Mouse (Mus musculus): Measurements from ENCODE around the gene Vmn1r220. TPM values are rescaled to one million over a fixed set of nuclear protein-coding genes. Genes with fewer than 3 reads are reported as not detected.
"Not testable (repeated sequence)": the region's sequence is repeated elsewhere in the genome, so short reads cannot be mapped to it uniquely, and the experiment has no call there.

Vmn1r220 gene
- not detected in 2 replicates for total RNA-seq (2012; rRNA removed)

GRCm38 (mm10) chr13:23187875-23188274 is at the start of gene Vmn1r220:
TSS of gene Vmn1r220 (minus strand) at chr13:23187975.
- Histone ChIP-seq H3K4me3 (ENCODE audit: insufficient read depth in 1 of 2, low read depth in 1 of 2, low read length in 2 of 2, poor library complexity in 1 of 2, severe bottlenecking in 1 of 2) (no peak within 1 kb of the TSS), H3K4me1 (ENCODE audit: control insufficient read depth in 2 of 2, insufficient read depth in 2 of 2, low read length in 2 of 2, poor library complexity in 1 of 2) (no peaks in the 10 kb centered on the region), H3K9ac (ENCODE audit: insufficient read depth, low read depth, low read length, poor library complexity, severe bottlenecking) (no peak within 1 kb of the TSS), H3K9me3 (ENCODE audit: control insufficient read depth, insufficient read depth, low read depth, low read length) (no peaks in the 10 kb centered on the region), H3K36me3 (ENCODE audit: control insufficient read depth, insufficient read depth, low read length, poor library complexity, severe bottlenecking) (no peaks in the 10 kb centered on the region), H3K27ac (ENCODE audit: insufficient read depth, low read depth, low read length, poor library complexity, severe bottlenecking) (no peak within 1 kb of the TSS)
- DNase-seq (ENCODE audit: low read depth, low spot score) = no peak
- no peak for TF ChIP-seq CHD2 (IDR thresholded peaks at IDR 0.05; ENCODE audit: low read depth, low read length)
- no peak for TF ChIP-seq ZNF384 (IDR thresholded peaks at IDR 0.05; ENCODE audit: low read depth, low read length)
- TF ChIP-seq HCFC1 (IDR thresholded peaks at IDR 0.05; ENCODE audit: borderline replicate concordance, insufficient read depth, low read length) = no peak
- TF ChIP-seq ZC3H11A (IDR thresholded peaks at IDR 0.05; ENCODE audit: borderline replicate concordance, low read depth, low read length) = no peak
- TF ChIP-seq MAFK (IDR thresholded peaks at IDR 0.05; ENCODE audit: insufficient read depth, low read depth, low read length) = no peak
- in situ Hi-C loops (cut with MboI; ENCODE audit: low sequenced_read_pairs in 2 of 2, unreplicated experiment in 2 of 2) = no loop called here

GRCm38 (mm10) chr13:23235847-23236246 is 48.1 kb upstream of the Vmn1r220 start, which contains the start of gene Vmn1r222:
TSS of gene Vmn1r222 (minus strand) at chr13:23235947.
- in situ Hi-C loops (cut with MboI; ENCODE audit: low sequenced_read_pairs in 2 of 2, unreplicated experiment in 2 of 2) = loop anchor here (25.0 kb wide), 1 partner anchor 1149 kb away; the partner anchor contains the start of gene Vmn1r188 (in 2 of the 2)
- not testable (repeated sequence) for DNase-seq (ENCODE audit: low read depth, low spot score); H3K4me1 ChIP-seq (ENCODE audit: control insufficient read depth in 2 of 2, insufficient read depth in 2 of 2, low read length in 2 of 2, poor library complexity in 1 of 2); H3K4me3 ChIP-seq (ENCODE audit: insufficient read depth in 1 of 2, low read depth in 1 of 2, low read length in 2 of 2, poor library complexity in 1 of 2, severe bottlenecking in 1 of 2); H3K9ac ChIP-seq (ENCODE audit: insufficient read depth, low read depth, low read length, poor library complexity, severe bottlenecking); H3K27ac ChIP-seq (ENCODE audit: insufficient read depth, low read depth, low read length, poor library complexity, severe bottlenecking); H3K36me3 ChIP-seq (ENCODE audit: control insufficient read depth, insufficient read depth, low read length, poor library complexity, severe bottlenecking); H3K9me3 ChIP-seq (ENCODE audit: control insufficient read depth, insufficient read depth, low read depth, low read length)

DNA sequence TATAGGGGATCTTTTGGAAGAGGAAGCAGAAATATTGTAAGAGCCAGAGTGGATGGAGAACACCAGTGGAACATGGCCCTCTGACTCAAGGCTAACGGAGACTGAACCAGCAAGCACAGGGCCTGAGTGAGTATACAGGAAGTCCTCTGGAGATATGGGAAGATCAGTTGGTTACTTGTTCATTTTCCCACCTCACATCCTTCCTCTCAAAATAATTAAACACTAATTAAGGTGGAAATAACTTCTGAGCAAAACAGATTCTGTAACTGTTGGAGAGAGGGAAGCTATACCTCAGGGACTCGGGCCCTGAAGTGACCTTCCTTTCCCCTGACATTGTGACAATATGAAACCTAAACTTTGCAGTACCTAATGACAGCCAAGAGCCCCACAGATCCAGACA is 26.1 kb upstream of the Vmn1r220 start, which contains the start of gene Vmn1r221:
Gene Vmn1r221 (plus strand): TSS at position 301 of the 400 bp plus-strand sequence.
- H3K4me1 ChIP-seq (ENCODE audit: control insufficient read depth in 2 of 2, insufficient read depth in 2 of 2, low read length in 2 of 2, poor library complexity in 1 of 2); H3K27ac ChIP-seq (ENCODE audit: insufficient read depth, low read depth, low read length, poor library complexity, severe bottlenecking); H3K9ac ChIP-seq (ENCODE audit: insufficient read depth, low read depth, low read length, poor library complexity, severe bottlenecking); in situ Hi-C loops (cut with MboI; ENCODE audit: low sequenced_read_pairs in 2 of 2, unreplicated experiment in 2 of 2); H3K4me3 ChIP-seq (ENCODE audit: insufficient read depth in 1 of 2, low read depth in 1 of 2, low read length in 2 of 2, poor library complexity in 1 of 2, severe bottlenecking in 1 of 2); DNase-seq (ENCODE audit: low read depth, low spot score); H3K9me3 ChIP-seq (ENCODE audit: control insufficient read depth, insufficient read depth, low read depth, low read length); H3K36me3 ChIP-seq (ENCODE audit: control insufficient read depth, insufficient read depth, low read length, poor library complexity, severe bottlenecking): not testable (repeated sequence)

- H3K9ac ChIP-seq (ENCODE audit: insufficient read depth, low read depth, low read length, poor library complexity, severe bottlenecking); in situ Hi-C loops (cut with MboI; ENCODE audit: low sequenced_read_pairs in 2 of 2, unreplicated experiment in 2 of 2); H3K4me1 ChIP-seq (ENCODE audit: control insufficient read depth in 2 of 2, insufficient read depth in 2 of 2, low read length in 2 of 2, poor library complexity in 1 of 2); H3K4me3 ChIP-seq (ENCODE audit: insufficient read depth in 1 of 2, low read depth in 1 of 2, low read length in 2 of 2, poor library complexity in 1 of 2, severe bottlenecking in 1 of 2); H3K9me3 ChIP-seq (ENCODE audit: control insufficient read depth, insufficient read depth, low read depth, low read length); DNase-seq (ENCODE audit: low read depth, low spot score); H3K36me3 ChIP-seq (ENCODE audit: control insufficient read depth, insufficient read depth, low read length, poor library complexity, severe bottlenecking); H3K27ac ChIP-seq (ENCODE audit: insufficient read depth, low read depth, low read length, poor library complexity, severe bottlenecking): not testable (repeated sequence)
Observed at GRCm38 (mm10) chr13:23203885-23204284, 16.1 kb upstream of the Vmn1r220 start.

- in situ Hi-C loops (cut with MboI; ENCODE audit: low sequenced_read_pairs in 2 of 2, unreplicated experiment in 2 of 2); H3K36me3 ChIP-seq (ENCODE audit: control insufficient read depth, insufficient read depth, low read length, poor library complexity, severe bottlenecking); DNase-seq (ENCODE audit: low read depth, low spot score); H3K27ac ChIP-seq (ENCODE audit: insufficient read depth, low read depth, low read length, poor library complexity, severe bottlenecking); H3K4me3 ChIP-seq (ENCODE audit: insufficient read depth in 1 of 2, low read depth in 1 of 2, low read length in 2 of 2, poor library complexity in 1 of 2, severe bottlenecking in 1 of 2); H3K4me1 ChIP-seq (ENCODE audit: control insufficient read depth in 2 of 2, insufficient read depth in 2 of 2, low read length in 2 of 2, poor library complexity in 1 of 2); H3K9ac ChIP-seq (ENCODE audit: insufficient read depth, low read depth, low read length, poor library complexity, severe bottlenecking); H3K9me3 ChIP-seq (ENCODE audit: control insufficient read depth, insufficient read depth, low read depth, low read length): not testable (repeated sequence)
Observed at GRCm38 (mm10) chr13:23166471-23166870, 21.3 kb downstream of the Vmn1r220 start.

Measured in ES-E14 (cell line).